Mouse (Mus musculus) frontal cortex, postnatal 25 days (tissue): ENCODE results near the gene Olfr862.

Experiments
- DNase-seq, 2 experiments: peaks; one replicate each; pipeline ENCODE4 v3.0.0; 2022; ENCODE audit warnings: low spot score in 2 of 2

Olfr862 gene

GRCm38 (mm10) chr9:19887904-19888303 lies at the start of gene Olfr862:
TSS of gene Olfr862 (minus strand) at chr9:19888004.
- DNase-seq = no peak

GRCm38 (mm10) chr9:19916565-19916964 lies 28.8 kb upstream of the Olfr862 start, which contains the start of gene Olfr77:
TSS of gene Olfr77 (plus strand) at chr9:19916865.
- DNase-seq = no peak

GRCm38 (mm10) chr9:19911170-19911569 lies 23.4 kb upstream of the Olfr862 start:
- no peak for DNase-seq

GRCm38 (mm10) chr9:19849647-19850046 lies 38.2 kb downstream of the Olfr862 start, which contains the start of gene Olfr860:
TSS of gene Olfr860 (minus strand) at chr9:19849747.
- DNase-seq = no peak
